Mouse (Mus musculus) cerebellum, adult 2 months (tissue): ENCODE measurements around the gene Emc10.

Experiments
- CTCF ChIP-seq: fragments of 200-500 bp; IDR thresholded peaks from 2 replicates; pipeline ENCODE4 v1.5.1; 2011; ENCODE audit warnings: low read depth, mild to moderate bottlenecking, control low read depth, low read length, moderate library complexity, borderline replicate concordance; ENCODE audit not compliant: insufficient read depth
- POLR2A ChIP-seq: fragments of 200-500 bp; IDR thresholded peaks from 2 replicates; pipeline ENCODE4 v1.6.1; 2011; ENCODE audit warnings: low read length, control low read depth, borderline replicate concordance; ENCODE audit not compliant: insufficient read depth

GRCm38 (mm10) chr7:44453256-44453655, 43.1 kb downstream of the Emc10 start:
- TF ChIP-seq CTCF (no peak), POLR2A (no peak)
